Mouse (Mus musculus): ENCODE results near the gene Gsg1l2.

DNA sequence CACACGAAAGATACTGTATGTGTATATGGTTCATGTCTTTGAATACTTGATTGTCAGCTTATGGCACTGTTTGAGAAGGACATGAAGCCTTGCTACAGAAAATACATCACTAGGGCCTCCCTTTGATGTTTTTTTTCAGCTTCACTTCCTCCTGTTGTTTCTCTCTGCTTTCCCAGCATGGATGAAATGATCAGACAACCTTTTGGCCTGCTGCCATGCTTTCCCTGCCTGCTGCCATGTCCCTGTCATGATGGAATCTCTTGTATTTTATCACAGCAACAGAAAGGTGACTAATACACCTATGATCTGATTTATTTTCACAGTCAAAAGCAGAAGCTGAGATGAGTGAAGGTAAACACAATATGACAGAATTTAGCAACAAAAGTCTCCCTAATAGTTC lies 40.7 kb upstream of the Gsg1l2 start:
- TF ChIP-seq CTCF (IDR thresholded peaks at IDR 0.05; ENCODE audit: low read depth): no peak
- no peak for TF ChIP-seq EP300 (IDR thresholded peaks at IDR 0.05; ENCODE audit: low read depth)

Measured in heart, postnatal 0 days (tissue).